Mouse (Mus musculus) erythroblast, embryonic 14.5 days (primary cell): ENCODE measurements around the gene Gm36210.

Experiments used
- GATA1 ChIP-seq: IDR thresholded peaks from 2 replicates; pipeline ENCODE4 v1.6.1; 2012; ENCODE audit warnings: low read length, inconsistent platforms, mixed read lengths
- TAL1 ChIP-seq: IDR thresholded peaks from 3 replicates; pipeline ENCODE4 v1.6.1; 2012; ENCODE audit warnings: low read length, inconsistent platforms, mixed read lengths

DNA sequence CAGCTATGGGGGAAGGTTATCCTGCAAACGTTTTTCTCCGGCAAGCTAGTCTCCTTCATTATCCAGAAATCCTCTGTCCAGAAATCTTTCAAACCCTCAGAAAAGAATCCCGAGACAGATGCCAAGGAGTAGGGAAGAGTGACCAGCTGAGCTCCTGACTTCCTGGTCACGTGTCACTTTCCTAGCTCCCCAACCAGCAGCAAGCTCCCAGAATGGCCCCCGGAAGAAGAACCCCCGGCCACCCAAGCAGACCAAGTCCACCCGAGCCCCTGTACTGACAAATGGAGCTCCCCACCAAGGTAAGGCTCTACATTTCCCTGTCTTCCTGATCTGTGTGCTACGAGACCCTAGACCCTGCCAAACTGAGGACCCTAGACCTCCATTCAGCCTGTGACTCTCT is 21.4 kb upstream of the Gm36210 start:
- no peak for TF ChIP-seq TAL1
- TF ChIP-seq GATA1 = no peak
